Mouse (Mus musculus) gonadal fat pad, adult 2 months (tissue): ENCODE results near the gene Atp6v1e1. TPM values are rescaled to one million over a fixed set of nuclear protein-coding genes. Genes with fewer than 3 reads are reported as not detected.

Experiments
- DNase-seq: peaks from one replicate; pipeline ENCODE4 v3.0.0-alpha.2; 2012; ENCODE audit warnings: low read depth
- polyA plus RNA-seq: library from polyadenylated mRNA; depleted of rRNA; stranded (reverse); fragments of >200 nt; gene quantifications from 2 replicates; pipeline ENCODE4 v1.2.3, GENCODE M21; 2012; rRNA removed

Gene Atp6v1e1
- polyA plus RNA-seq, 1 experiment = 241 TPM

DNA sequence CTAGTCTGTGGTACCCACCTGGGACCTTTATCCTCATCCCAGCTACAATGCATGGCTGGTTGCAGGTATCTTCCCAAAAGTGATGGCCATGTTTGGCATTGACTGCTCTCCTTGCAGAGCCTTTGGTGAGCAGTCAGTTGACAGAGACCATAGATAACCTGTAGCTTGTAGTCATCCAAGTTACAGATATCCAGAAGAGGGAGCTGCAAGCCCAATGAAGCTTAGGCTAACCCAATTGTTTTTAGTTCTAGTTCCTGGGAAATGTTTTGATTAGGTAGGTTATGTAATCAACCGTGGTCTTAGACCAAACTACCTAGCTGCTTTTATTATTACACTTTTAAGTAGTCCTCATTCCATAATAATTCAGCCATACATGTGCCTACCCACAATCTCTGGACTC, 51.2 kb downstream of the Atp6v1e1 start:
- no peak for DNase-seq

DNA sequence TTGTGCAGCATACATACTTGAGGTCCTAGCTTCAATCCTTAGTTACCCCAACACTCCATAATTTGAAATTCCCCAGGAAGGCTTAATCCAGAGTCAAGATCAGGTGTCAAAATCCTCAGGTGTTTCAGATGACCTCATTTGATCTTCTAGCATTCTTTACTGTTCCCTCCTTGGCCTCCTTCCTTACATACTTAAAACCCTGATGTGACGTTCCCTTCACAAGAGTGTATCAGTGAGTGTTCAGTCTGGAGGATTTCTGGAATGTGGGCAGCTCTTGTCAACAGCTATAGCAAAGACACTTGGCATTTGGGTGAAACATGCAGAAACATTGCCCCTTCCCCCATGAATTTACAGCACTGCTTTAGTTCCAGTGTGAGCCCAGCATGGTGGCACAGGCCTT, 52.6 kb downstream of the Atp6v1e1 start:
- no peak for DNase-seq

- DNase-seq = no peak
These were observed 61.4 kb downstream of the Atp6v1e1 start for GRCm38 (mm10) chr6:120761151-120761550.

GRCm38 (mm10) chr6:120746416-120746815, 76.2 kb downstream of the Atp6v1e1 start:
- DNase-seq = no peak

Other genes with a start within 250 kb of the Atp6v1e1 start
- 4.2 and 5.0 TPM in 2 replicates for gene Cecr2, start 156.4 kb downstream of the Atp6v1e1 start, polyA plus RNA-seq
- gene Slc25a18, start 49.2 kb downstream of the Atp6v1e1 start, polyA plus RNA-seq = 0.41 and 0.63 TPM in 2 replicates
- 22.9 and 27.7 TPM in 2 replicates for gene Bcl2l13, start 13.4 kb upstream of the Atp6v1e1 start, polyA plus RNA-seq
- gene Bid, start 94.1 kb upstream of the Atp6v1e1 start, polyA plus RNA-seq = 7.9 and 9.6 TPM in 2 replicates